Mouse (Mus musculus) liver, embryonic 14.5 days (tissue): ENCODE measurements at regions not wholly inside any gene's neighbourhood (a gene's known extent, or its start where the extent isn't known, plus 50 kb on each side); places are given as distances from the start of the nearest gene placed in this dataset.

Source experiments
- CTCF ChIP-seq: IDR thresholded peaks from 2 replicates; pipeline ENCODE4 v1.5.1; 2016; ENCODE audit warnings: antibody characterized with exemption, low read depth, control low read depth
- EP300 ChIP-seq: IDR thresholded peaks from 2 replicates; pipeline ENCODE4 v1.6.1; 2016; ENCODE audit warnings: antibody characterized with exemption, low read depth

DNA sequence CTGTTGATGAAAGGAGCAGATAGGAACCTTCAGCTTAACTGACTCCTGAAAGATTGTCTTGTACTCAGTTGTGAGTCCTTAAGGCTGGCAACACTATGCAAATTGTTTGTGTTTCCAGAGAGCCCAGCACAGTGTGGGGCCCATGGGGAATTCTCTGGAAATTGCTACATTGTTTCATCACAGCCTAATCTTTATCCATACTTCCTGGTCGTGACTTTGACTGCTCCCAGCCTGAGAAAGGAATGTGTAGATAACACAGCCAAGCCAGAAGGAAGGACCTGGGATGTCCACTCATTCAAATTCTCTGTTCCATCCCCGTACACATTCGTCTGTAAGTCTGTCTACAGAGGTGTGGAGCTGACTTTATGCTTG is 134.3 kb upstream of the Cdh4 start:
- no peak for TF ChIP-seq EP300
- no peak for TF ChIP-seq CTCF
